Mouse (Mus musculus) testis, adult 2 months (tissue): ENCODE results near the gene Negr1.

ENCODE experiments used
- CTCF ChIP-seq: fragments of 200-500 bp; IDR thresholded peaks from 2 replicates; pipeline ENCODE4 v1.5.1; 2012; ENCODE audit warnings: low read depth, mild to moderate bottlenecking, inconsistent platforms, low read length, moderate library complexity; ENCODE audit not compliant: control insufficient read depth, insufficient read depth, insufficient replicate concordance
- POLR2A ChIP-seq: fragments of 200-500 bp; IDR thresholded peaks from 2 replicates; pipeline ENCODE4 v1.6.1; 2012; ENCODE audit warnings: low read depth, mild to moderate bottlenecking, inconsistent platforms, low read length, moderate library complexity; ENCODE audit not compliant: control insufficient read depth

DNA sequence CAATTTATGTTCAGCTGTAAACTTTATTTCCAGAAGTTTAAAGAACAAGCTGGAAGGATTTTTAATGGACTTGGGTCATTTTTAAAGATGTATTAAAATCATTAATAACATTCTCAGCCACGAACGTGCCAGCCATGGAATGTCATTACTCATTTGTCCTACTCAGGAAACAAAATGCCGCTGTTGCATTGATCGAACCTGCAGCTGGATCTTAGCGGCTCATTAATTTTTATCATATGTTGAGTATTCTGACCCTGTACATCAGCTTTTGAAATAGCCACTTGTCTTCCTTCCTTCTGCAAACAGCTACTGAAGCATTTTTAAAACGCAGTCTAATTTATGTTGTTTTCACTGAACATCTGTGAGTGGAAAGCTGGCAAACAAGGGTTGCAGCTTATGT lies 255.9 kb downstream of the Negr1 start:
- no peak for TF ChIP-seq CTCF
- no peak for TF ChIP-seq POLR2A
